Mouse (Mus musculus): ENCODE measurements around the gene Smug1.
A peak's percentile ranks its signal among the peaks of the same experiment; 100 is the strongest.

Smug1 gene

DNA sequence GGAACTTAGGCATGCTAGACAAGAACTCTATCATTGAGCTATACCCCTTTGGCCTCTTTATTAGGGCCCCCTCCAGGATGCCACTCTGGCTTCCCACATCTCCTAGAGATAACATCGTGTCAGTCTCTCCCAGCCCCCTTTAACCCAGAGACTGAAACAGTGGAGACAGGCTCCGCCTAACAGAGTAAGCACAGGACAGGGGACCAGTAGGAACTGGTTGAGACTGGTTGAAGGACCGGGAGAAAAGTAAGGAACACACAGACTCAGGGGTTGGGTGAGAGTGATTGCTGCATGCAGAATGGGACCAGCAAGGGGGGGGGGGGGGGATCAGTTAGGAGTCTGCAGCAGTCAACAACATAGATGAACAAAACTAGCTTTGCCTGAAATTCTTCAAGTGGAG is 22.7 kb downstream of the Smug1 start:
- DNase-seq = no peak

DNA sequence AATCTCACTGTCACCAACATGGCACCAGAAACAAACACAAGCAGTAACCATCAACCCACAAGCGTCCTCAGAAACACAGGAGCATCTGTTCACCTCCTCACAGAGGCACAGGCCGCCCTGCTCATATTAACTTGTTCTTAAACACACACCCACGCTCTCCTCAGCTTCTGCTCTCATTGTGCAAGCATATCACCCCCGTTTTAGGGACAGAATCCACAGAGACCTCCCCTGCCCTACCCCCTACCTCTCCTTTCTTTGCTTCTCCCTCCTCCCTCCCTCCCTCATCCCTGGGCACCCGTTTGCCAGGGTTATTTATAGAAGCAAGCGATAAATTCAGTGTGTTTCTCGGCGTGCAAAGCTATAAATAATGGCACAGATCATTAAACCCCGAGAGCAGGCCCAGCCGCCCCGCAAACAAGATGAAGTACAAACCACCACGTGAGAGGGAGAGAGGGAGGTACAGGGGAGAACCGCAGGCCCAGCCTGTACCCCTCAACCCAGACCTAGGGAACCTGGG is 31.4 kb downstream of the Smug1 start:
- no peak for DNase-seq

DNA sequence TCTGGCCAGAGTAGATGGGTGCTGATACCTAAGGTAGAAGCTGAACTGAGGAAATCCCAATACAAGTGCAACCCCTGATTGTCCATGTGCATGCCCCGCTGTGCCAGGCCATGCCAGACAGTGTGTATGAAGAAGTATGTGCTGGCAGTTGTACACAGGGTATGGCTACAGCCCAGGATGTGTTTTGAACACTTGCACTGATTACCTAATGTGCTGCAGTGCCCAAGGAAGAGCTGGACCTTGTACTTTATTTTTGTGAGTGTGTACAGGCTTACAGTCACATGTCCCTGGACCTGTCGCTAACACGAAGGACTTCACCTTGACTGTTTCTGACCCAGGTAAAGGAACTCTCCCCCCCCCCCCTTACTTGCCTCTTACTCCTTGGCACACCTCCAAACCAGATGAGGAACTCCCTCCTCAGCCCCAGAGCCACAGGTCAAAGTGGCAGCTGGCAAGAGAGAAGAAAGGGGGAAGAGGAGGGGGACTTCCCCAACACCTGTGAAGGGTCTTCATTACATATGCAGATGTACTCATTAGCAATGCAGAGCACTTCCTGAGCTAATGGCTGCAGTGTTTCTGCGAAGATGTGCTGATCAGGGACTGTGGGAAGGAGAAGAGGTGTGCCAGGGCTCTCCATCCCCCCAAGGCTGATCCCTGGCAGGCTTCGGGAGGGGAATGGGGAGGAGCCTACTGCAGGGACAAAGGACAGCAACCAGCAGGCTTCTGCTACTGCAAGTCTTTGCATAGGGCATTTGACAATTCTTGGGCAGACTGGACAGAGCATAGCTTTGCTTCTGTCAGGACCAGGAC is 32.4 kb downstream of the Smug1 start:
- no peak for DNase-seq

DNA sequence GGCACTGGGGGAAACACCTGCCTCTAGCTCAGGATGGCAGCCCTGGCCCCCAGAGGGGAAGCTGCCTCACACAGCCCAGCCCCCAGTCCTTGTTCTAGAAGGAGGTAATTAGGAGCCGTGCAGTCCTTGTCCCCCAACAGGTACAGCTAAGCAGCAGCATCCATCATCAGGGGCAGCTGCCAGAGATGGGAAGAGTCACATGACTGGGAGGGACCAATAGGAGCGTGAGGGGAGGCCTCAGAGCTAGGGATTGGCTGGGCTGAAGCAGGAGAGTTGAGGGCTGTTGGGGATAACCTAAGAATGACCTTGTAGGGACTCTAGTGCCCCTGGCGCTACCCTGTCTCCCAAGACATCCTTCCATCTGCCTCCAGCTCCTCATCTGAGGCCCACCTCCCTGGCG is 33.1 kb downstream of the Smug1 start:
- DNase-seq = peak; percentile 52 to 57

DNA sequence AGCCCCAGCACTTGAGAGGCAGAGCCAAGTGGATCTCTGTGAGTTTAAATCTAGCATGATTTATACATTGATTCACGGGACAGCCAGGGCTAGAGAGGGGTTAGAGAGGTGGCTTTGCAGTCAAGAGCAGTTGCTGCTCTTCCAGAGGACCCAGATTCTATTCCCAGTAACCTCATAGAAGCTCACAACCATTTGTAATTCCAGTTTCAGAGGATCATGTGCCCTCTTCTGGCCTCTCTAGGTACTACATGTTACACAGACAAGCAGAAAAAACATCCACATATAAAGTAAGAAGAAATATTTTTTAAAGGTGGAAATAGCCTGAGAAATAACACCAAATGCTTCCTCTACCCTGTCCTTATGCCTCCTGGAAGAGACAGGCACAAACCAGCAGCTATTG is 36.2 kb downstream of the Smug1 start:
- peak; percentile 34 to 58 for DNase-seq

DNA sequence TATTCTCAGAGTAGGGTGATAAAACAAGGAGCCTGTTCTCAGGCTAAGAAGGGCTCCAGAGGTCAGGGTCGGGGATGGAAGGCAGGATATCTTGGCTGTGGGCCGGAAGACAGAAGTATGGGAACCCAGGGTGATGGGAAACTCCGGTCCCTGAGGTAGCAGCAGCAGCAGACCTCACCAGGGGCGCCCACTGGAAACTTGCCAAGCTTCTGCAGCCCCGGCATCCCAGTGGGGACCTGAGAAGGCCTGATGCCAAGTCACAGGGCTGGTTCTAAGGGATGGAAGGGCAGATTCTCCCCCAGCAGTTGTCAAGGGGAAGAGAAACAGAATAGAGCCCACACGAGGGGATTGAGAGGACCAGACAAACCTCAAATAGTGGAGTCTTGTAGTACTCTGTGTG is 37.6 kb downstream of the Smug1 start:
- peak in 1 of 2 experiments; percentile 17 for DNase-seq

DNA sequence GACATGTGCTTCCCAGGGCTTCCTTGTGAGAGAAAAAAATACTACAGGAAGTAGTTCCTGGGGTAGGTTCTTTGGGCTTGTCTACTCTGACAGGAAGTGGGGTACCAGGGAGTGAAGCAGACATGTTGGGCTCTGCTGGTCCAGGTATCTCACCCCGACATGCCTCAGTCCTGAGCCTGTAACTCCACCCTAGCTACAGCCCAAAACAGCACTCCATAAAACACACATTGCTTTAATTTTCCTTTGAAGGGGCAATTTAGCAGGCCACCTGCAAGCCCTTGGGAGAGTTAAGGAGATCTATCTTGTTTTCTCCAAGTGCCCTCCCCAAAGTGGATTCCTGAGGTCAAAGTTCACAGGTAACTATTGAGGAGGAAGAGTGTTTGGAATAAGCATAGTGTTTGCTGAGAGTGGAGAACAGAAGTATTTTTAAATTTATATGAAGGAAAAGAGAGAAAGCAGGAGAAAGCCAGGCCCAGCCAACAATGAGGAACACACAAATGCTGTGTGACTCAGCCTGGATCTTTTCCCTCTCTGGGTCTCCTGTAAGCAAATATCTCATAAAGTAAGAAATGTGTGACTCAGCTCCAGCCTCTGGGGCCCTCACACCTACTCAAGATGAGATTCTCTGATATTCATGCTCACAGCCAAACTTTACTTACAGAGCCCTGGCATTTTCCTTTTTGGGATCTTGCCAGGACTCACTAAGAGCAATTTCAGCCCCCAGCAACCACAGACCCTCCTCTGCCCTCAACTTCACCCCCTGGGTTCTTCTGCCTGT is 38.6 kb downstream of the Smug1 start:
- no peak for DNase-seq

DNA sequence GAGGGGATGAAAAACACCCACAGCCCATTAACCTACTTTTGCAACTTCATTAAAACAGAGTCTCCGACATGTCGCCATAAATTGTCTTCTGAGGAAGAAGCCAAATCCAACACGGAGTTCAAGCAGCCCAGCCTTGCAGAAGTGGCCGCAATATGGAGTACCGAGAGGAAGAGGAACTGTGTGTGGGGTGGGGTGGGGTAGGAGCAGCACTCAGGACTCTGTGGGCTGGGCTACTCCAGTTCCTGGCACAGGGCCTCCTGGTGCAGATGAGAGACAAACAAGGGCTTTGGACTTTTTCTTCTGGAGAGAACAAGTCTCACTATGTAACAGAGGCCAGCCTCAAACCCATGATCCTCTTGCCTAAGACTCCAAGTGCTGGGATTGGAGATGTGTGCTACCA is 40.9 kb downstream of the Smug1 start:
- DNase-seq = no peak

DNA sequence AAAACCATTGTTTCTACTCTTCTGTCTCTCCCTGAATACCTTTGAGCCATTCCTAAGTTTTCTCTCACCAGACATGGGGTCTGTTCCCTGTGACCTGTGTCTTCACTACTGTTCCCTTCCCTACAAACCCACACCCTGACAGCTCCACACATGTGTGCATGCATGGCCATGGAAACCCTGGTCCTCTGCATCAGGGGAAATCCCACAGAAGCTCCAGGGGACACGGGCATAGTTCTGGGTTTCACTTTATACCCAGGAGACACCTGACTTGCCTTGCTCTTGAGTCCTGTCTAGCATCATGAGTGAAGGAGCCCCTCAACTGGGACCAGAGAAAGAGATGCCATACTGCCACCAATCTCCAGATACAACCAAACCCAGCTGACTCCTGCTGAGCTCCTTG is 42.6 kb downstream of the Smug1 start:
- no peak for DNase-seq

DNA sequence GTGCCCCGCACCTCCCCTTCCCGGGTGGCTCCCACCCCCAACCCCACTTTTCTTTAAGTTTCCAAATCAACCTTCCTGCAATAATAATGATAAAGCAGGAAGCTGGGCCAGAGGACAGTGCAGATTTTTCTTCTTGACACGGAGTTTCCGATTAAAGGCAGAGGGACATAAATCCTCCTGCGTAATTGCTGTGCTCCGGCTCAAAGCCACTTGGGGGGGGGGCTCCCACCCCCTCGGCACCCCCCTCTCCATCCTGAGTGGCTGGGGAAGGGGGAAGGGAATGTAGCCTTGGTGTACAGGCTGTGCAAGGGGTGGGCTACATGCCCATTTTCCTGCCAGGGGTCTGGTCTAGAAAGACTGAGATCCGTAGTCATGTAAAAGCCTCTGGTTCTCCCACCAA is 43.5 kb downstream of the Smug1 start:
- DNase-seq = no peak

DNA sequence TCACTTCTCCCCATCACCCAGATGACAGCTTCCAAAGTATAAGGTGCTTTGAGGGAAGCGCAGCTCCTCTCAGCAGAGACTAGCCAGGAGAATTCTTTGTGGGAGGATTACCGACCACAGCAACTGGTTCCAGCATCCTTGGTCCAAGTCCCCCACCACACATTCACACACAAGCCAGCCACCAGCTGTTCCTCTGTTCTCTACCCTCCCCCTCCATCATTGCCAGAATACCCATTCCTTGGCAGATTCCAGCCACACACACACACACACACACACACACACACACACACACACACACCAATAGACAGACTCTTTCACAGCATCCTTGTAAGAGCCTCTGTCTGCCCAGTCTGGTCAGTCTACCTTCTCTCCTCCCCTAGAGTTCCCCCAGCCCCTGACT is 44.5 kb downstream of the Smug1 start:
- DNase-seq = peak; percentile 40 to 42

DNA sequence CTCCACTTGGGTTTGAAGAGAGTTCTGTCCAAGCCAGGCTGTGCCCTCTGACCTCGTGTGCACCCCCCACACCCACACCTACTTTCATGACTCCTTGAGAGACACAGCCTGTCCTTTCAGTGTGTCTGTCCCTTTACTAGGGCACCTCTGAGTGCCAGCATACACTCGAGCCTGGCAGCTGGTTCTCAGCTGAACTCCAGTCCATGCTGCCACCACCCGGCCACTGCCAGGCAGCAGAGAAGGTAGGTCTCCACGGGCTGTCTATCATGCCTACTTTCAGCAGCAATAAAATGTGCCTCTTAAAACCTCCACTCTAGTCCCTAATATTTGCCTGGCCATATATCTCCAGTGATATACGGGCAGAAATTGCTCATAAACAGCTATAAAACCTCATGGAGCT is 45.5 kb downstream of the Smug1 start:
- DNase-seq = peak; percentile 63 to 71

DNA sequence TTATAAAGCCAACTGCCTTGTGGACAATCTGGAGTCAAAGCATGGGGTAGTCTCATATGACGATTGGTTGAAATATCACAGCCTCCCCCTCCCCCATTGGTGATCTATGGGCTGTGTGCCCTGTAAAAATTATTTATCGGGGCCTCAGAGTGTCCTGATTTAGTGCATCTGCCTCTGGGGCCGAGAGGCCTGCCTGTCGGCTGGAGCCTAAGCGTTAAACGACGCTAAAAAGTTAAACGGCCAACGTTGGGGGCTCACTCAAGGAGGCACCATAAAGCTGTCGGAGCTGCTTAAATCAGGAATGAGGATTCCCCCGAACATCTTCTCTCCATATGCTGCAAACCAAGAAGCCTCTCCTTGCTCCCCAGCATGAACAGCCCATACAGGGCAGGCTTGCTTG is 46.3 kb downstream of the Smug1 start:
- DNase-seq = no peak

DNA sequence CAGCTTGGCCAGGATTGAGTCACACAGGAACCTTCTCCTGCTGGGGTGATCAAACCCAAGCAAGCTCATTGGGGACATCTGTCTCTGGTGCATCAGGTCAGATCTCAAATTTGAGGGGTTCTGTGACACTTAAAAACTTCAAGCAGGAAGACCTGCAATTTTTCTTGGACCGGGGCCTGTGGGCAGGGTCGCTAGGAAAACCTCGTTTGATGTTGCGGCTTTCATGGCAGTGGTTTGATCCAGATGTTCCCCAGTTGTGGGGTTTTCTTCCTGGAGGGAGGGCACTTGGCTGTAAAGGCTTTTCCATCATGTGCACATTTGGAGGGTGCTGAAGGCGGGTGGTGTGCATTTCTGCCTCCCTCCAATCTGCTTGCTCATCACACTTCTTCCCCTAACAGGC is 51.2 kb downstream of the Smug1 start:
- DNase-seq = no peak

DNA sequence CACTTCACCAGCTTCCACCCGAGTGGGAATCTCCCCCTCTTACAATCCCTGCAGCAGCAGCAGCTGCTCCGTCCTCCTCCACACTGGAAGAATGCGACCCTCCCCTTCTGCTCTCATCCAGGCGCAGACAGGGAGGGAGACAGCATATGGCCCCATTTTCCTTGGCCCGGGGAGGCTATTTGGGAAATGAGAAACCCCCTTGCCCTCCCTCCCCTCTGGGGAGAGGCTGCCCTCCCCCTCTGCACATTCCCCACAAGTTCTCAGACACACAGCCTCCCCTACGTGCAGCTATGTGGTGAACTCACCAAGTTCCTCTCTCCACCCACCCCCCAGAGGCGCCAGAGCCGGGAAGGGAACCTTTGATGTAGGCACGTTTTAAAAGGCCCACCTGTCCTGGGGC is 51.6 kb downstream of the Smug1 start:
- no peak for DNase-seq

DNA sequence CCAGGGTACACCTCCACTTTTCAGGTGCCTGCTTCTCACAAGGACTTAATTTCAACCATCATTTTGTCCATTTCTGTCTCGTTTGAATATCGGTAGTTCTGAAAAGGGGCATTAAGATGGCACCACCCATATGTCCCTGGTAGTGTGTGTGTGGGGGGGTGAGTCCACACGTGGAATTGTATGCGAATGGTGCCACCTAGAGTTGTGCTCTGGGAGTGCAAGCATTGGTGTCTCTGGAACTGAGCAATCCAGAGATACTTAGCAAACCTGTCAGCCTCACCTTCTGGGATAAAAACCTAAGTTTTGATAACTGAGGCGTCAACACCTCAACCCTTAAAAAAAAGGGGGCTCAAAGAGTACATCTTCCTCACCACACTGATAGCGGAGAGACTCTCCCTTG is 53.8 kb downstream of the Smug1 start:
- DNase-seq = no peak

DNA sequence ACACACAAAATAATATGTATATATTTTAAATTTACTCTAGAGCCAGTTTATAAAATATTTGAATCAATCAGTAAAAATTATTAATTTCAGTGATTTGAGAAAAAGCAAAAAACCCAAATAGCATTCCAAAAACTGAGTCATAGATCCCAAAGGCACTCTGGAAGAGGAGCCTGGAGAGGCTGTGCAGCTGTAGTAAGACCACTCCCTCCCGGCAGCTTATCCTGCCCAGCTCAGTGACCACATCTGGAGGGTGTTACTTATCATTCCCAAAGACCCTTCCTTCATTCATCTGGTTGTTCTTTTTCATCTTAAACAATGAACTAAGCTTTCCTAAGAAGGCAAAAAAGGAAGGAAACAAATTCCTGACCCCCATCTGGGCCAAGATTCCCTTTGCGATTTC is 54.6 kb downstream of the Smug1 start:
- DNase-seq = no peak

DNA sequence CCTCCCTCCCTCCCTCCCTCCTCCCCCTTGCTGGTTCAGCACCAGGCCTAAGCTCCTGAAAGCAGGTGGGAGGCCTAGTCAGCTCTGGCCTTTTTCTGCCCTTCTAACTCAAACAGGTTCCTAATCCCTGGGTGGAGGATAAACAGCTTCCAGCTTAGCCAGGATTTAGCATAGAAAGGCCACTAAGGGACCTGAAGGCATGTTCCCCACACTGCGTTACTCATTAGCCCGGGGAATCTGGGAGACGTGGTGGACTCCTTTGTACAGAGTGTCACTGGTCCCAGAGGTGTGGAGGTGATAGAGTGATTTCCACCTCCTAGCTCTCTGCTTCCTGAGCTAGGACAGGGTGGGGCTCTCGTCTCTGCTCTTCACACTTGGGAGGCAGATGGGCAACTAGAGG is 57.0 kb downstream of the Smug1 start:
- no peak for DNase-seq

DNA sequence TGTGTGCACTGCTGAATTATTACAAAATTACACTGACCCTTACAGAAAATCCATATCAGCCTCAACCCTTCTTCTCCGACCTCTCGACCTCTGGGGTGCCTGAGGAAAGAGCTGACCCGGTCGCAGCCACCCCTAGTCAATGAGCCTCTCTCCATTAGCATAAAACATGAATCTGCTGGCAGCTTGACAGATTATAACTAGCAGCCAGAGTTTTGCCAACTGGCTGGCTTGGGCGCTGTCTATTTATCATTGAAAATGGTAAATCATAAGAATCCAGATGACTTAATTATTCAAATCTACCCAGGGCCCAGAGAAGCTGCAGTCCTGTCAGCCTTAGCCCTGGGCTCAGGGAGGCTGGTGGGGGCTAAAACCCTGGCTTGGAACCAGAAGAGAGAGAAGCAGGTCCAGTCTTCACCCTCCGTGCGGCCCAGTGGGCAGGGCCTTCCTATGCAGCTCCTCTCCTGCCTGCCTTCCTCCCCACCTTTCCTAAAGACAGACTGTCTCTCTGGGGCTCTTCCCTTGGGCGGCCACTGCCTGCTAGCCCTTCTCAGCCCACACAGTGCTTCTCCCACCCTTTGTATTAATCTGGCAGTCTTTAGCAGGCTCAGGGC is 58.7 kb downstream of the Smug1 start:
- peak; percentile 36 to 54 for DNase-seq

DNA sequence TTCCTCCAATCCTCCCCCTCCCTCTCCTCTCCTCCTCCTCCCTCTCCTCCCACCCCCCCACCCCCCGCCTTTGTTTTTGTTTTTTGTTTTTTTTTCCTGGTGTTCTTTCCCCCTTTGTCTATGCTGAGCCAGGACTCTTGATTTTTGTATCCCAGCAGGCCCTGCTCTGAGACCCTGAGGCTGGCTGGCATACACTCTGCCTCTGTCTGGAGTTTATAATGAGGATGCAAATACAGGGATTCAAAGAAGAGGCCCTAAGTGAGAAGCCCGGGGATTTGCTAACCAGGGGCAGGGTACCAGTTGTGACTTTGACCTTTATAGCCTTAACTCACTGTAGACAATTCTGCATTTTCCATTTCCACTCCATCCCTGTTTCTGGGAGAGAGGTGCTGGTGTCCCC is 60.7 kb downstream of the Smug1 start:
- no peak for DNase-seq

All from cerebellum, postnatal 10 days (tissue).